In genomic region chr6:5427033-5427432, GRCm38 (mm10) we compare ENCODE assay signal across 24 mouse cellular contexts. TPM values are rescaled to one million over a fixed set of nuclear protein-coding genes. Genes with fewer than 3 reads are reported as not detected.
DNase-seq lines count a peak whose midpoint lies in the region; ATAC-seq and TF ChIP-seq lines count a peak whose summit lies in the region.
"Had no signal": no experiment of that assay in that cellular context is flagged by ENCODE, and none has a peak within 500 bp of the region (broad histone marks: within the 10 kb centered on the region; RNA-seq: fewer than 3 reads in every experiment).

No protein-coding gene starts in this region.

- no peaks in the 10 kb centered on the region for H3K4me1 ChIP-seq in MEL (ENCODE audit: control insufficient read depth in 1 of 2, insufficient read depth in 2 of 2, low read length in 2 of 2)
- no peaks in the 10 kb centered on the region for H3K4me1 ChIP-seq in forebrain, postnatal 0 days (ENCODE audit: insufficient read depth)
- H3K4me1 ChIP-seq in forebrain, embryonic 14.5 days (ENCODE audit: control insufficient read depth, insufficient read depth, low read length) = no peaks in the 10 kb centered on the region
- H3K4me1 ChIP-seq: forebrain, embryonic 12.5 days; forebrain, embryonic 15.5 days had no signal

- no peak for TF ChIP-seq EP300 in MEL (IDR thresholded peaks at IDR 0.05; ENCODE audit: low read depth in 1 of 2, low read length in 2 of 2)

- no peak overlapping the region for H3K4me3 ChIP-seq in MEL (ENCODE audit: control insufficient read depth in 1 of 2, insufficient read depth in 1 of 2, low read depth in 2 of 2, low read length in 2 of 2)
- no peak overlapping the region for H3K4me3 ChIP-seq in forebrain, postnatal 0 days (ENCODE audit: low read depth, low read length)
- H3K4me3 ChIP-seq in forebrain, embryonic 14.5 days (ENCODE audit: low read depth, low read length) = no peak overlapping the region
- H3K4me3 ChIP-seq: embryonic facial prominence, embryonic 13.5 days; embryonic facial prominence, embryonic 15.5 days; erythroblast, embryonic 14.5 days; forebrain, embryonic 10.5 days; forebrain, embryonic 12.5 days; forebrain, embryonic 15.5 days had no signal

- DNase-seq in 3T3-L1 (ENCODE audit: low read depth, low spot score) = peak; percentile 58
- peak; percentile 8 for DNase-seq in MEL (ENCODE audit: low read depth, low spot score)
- DNase-seq in ZHBTc4 (ENCODE audit: low read depth, low spot score) = peak; percentile 54
- DNase-seq in forebrain, postnatal 0 days = no peak
- DNase-seq in forebrain, embryonic 14.5 days (ENCODE audit: low spot score) = no peak
- DNase-seq in kidney, postnatal 36 days = no peak
- DNase-seq: adrenal gland, adult 2 months; adrenal gland, postnatal 10 days; adrenal gland, postnatal 25 days; cerebellum, adult 11 months; cerebellum, adult 18-20 months; cerebellum, adult 8-10 months; cerebellum, adult 9-11 months; cerebellum, postnatal 14 days; cerebellum, postnatal 36 days; embryo, embryonic 11 days had no signal

- no peak for TF ChIP-seq RAD21 in MEL (IDR thresholded peaks at IDR 0.05; ENCODE audit: low read depth, low read length)

- H3K27ac ChIP-seq in MEL (ENCODE audit: control insufficient read depth, low read depth, low read length) = no peak overlapping the region
- no peak overlapping the region for H3K27ac ChIP-seq in forebrain, postnatal 0 days (ENCODE audit: low read depth, low read length)
- no peak overlapping the region for H3K27ac ChIP-seq in forebrain, embryonic 14.5 days (ENCODE audit: low read depth, low read length)
- H3K27ac ChIP-seq: embryonic facial prominence, embryonic 13.5 days; embryonic facial prominence, embryonic 15.5 days; forebrain, embryonic 10.5 days; forebrain, embryonic 12.5 days; forebrain, embryonic 15.5 days had no signal

- no peak overlapping the region for H3K9ac ChIP-seq in MEL (ENCODE audit: control insufficient read depth, low read depth, low read length, poor library complexity, severe bottlenecking)
- no peak overlapping the region for H3K9ac ChIP-seq in forebrain, postnatal 0 days
- no peak overlapping the region for H3K9ac ChIP-seq in forebrain, embryonic 14.5 days (ENCODE audit: low read length)
- H3K9ac ChIP-seq: embryonic facial prominence, embryonic 13.5 days; embryonic facial prominence, embryonic 15.5 days; forebrain, embryonic 12.5 days; forebrain, embryonic 15.5 days had no signal

- H3K4me2 ChIP-seq in forebrain, postnatal 0 days (ENCODE audit: low read depth) = no peak overlapping the region
- H3K4me2 ChIP-seq in forebrain, embryonic 14.5 days (ENCODE audit: low read length) = no peak overlapping the region
- H3K4me2 ChIP-seq: embryonic facial prominence, embryonic 13.5 days; embryonic facial prominence, embryonic 15.5 days; forebrain, embryonic 12.5 days; forebrain, embryonic 15.5 days had no signal

- H3K79me2 ChIP-seq in MEL (ENCODE audit: control insufficient read depth, insufficient read depth, low read length, poor library complexity) = no peaks in the 10 kb centered on the region

- ATAC-seq in forebrain, postnatal 0 days = no peak
- no peak for ATAC-seq in forebrain, embryonic 14.5 days
- ATAC-seq: forebrain, embryonic 15.5 days had no signal

- TF ChIP-seq POLR2A in MEL (IDR thresholded peaks at IDR 0.05; ENCODE audit: control insufficient read depth in 1 of 2, insufficient read depth in 1 of 2, low read depth in 1 of 2, low read length in 2 of 2, poor library complexity in 1 of 2) = no peak

- H3K27me3 ChIP-seq in MEL (ENCODE audit: control insufficient read depth in 1 of 2, insufficient read depth in 2 of 2, low read length in 2 of 2) = no peaks in the 10 kb centered on the region; a peak in 1 of 4 replicates
- H3K27me3 ChIP-seq in forebrain, postnatal 0 days (ENCODE audit: insufficient read depth, low read length) = no peaks in the 10 kb centered on the region
- no peaks in the 10 kb centered on the region for H3K27me3 ChIP-seq in forebrain, embryonic 14.5 days (replicated peaks; ENCODE audit: control insufficient read depth, insufficient read depth, low read length)
- H3K27me3 ChIP-seq: embryonic facial prominence, embryonic 13.5 days; embryonic facial prominence, embryonic 15.5 days; forebrain, embryonic 15.5 days had no signal

- H3K9me3 ChIP-seq in MEL (replicated peaks; ENCODE audit: insufficient read depth, low read length) = no peaks in the 10 kb centered on the region
- no peaks in the 10 kb centered on the region for H3K9me3 ChIP-seq in forebrain, postnatal 0 days (ENCODE audit: low read length)
- H3K9me3 ChIP-seq in forebrain, embryonic 14.5 days (replicated peaks; ENCODE audit: control insufficient read depth, low read length) = no peaks in the 10 kb centered on the region
- H3K9me3 ChIP-seq: embryonic facial prominence, embryonic 13.5 days; embryonic facial prominence, embryonic 15.5 days; forebrain, embryonic 10.5 days; forebrain, embryonic 12.5 days; forebrain, embryonic 15.5 days; G1E had no signal

- no peak for TF ChIP-seq CTCF in MEL (IDR thresholded peaks at IDR 0.05 in 2 of 3, conservative IDR thresholded peaks at IDR 0.05 in 1 of 3; ENCODE audit: control insufficient read depth in 1 of 3, insufficient read depth in 1 of 3, low read depth in 2 of 3, low read length in 3 of 3, poor library complexity in 1 of 3, severe bottlenecking in 1 of 3)
- TF ChIP-seq CTCF in forebrain, postnatal 0 days (IDR thresholded peaks at IDR 0.05; ENCODE audit: low read depth) = no peak

- 86% methylated on average over 2 of the region's 2 CpGs for WGBS in forebrain, postnatal 0 days
- WGBS in forebrain, embryonic 14.5 days = 83% methylated on average over 2 of the region's 2 CpGs

- no peaks in the 10 kb centered on the region for H3K36me3 ChIP-seq in MEL (ENCODE audit: control insufficient read depth in 1 of 2, insufficient read depth in 2 of 2, low read length in 2 of 2)
- H3K36me3 ChIP-seq in forebrain, postnatal 0 days (ENCODE audit: insufficient read depth) = no peaks in the 10 kb centered on the region
- H3K36me3 ChIP-seq in forebrain, embryonic 14.5 days (ENCODE audit: control insufficient read depth, insufficient read depth, low read length) = no peaks in the 10 kb centered on the region
- H3K36me3 ChIP-seq: embryonic facial prominence, embryonic 13.5 days; embryonic facial prominence, embryonic 15.5 days; forebrain, embryonic 15.5 days; G1E had no signal

TF ChIP-seq in MEL, 35 proteins besides CTCF, POLR2A, EP300 and RAD21:
- no peak for TF ChIP-seq KAT2A (conservative IDR thresholded peaks at IDR 0.05; ENCODE audit: low read depth, low read length)
- no peak for TF ChIP-seq RCOR1 (IDR thresholded peaks at IDR 0.05; ENCODE audit: low read depth, low read length)
- TF ChIP-seq BHLHE40 (IDR thresholded peaks at IDR 0.05; ENCODE audit: borderline replicate concordance, low read depth, low read length) = no peak
- no peak for TF ChIP-seq TBP (IDR thresholded peaks at IDR 0.05; ENCODE audit: low read depth, low read length)
- TF ChIP-seq TAL1 (IDR thresholded peaks at IDR 0.05; ENCODE audit: low read length) = no peak
- no peak for TF ChIP-seq CHD2 (IDR thresholded peaks at IDR 0.05; ENCODE audit: low read length)
- no peak for TF ChIP-seq CHD1 (IDR thresholded peaks at IDR 0.05; ENCODE audit: low read depth, low read length)
- TF ChIP-seq POLR2AphosphoS2 (IDR thresholded peaks at IDR 0.05; ENCODE audit: low read length) = no peak
- TF ChIP-seq TCF12 (IDR thresholded peaks at IDR 0.05; ENCODE audit: low read depth, low read length) = no peak
- no peak for TF ChIP-seq MXI1 (IDR thresholded peaks at IDR 0.05; ENCODE audit: low read depth, low read length)
- no peak for TF ChIP-seq MAFK (IDR thresholded peaks at IDR 0.05; ENCODE audit: borderline replicate concordance, low read depth, low read length)

RNA-seq across cellular contexts. Expression of gene Asb4, which starts 43.8 kb away (rescaled TPM):
- not detected in 2 replicates for total RNA-seq in MEL (2012; rRNA removed)
- not detected for polyA plus RNA-seq in MEL (2012; ENCODE audit: insufficient read depth in 1 of 2, insufficient read length in 2 of 2, low read depth in 1 of 2, low replicate concordance in 2 of 2, missing spikeins in 1 of 2)
- total RNA-seq in forebrain, postnatal 0 days (2014; rRNA removed) = 7.5 and 16.3 TPM in 2 replicates
- polyA plus RNA-seq in forebrain, postnatal 0 days (2015; fragmentation: Nextera tagmentation; extraction: Ambion mirVana) = 5.9 and 10.5 TPM in 2 replicates
- polyA plus RNA-seq in forebrain, embryonic 14.5 days (2014; fragmentation: Nextera tagmentation; extraction: Ambion mirVana) = 22.7 and 23.7 TPM in 2 replicates
- total RNA-seq: common myeloid progenitor, adult 5-6 weeks; G1E had no signal
- polyA plus RNA-seq: erythroblast, embryonic 14.5 days had no signal

Comparison
In these comparisons a context has a peak if more than half of its experiments do, and no peak if none do; other contexts are left out.
1. DNase-seq: peak in 3T3-L1 (single experiment), MEL (single experiment) and ZHBTc4 (single experiment); none in forebrain, postnatal 0 days (single experiment), forebrain, embryonic 14.5 days (single experiment) and kidney, postnatal 36 days (0 of 2).